In genomic region chr1:137225418-137225817, GRCm38 (mm10) we compare ENCODE assay signal across 8 mouse cellular contexts.
DNase-seq lines count a peak whose midpoint lies in the region; ATAC-seq and TF ChIP-seq lines count a peak whose summit lies in the region.

No protein-coding gene starts in this region.

- ATAC-seq in forebrain, embryonic 14.5 days = peak; percentile 77
- ATAC-seq in megakaryocyte-erythroid progenitor cell, adult 5-6 weeks (replicated peaks; ENCODE audit: low FRiP score, low TSS enrichment, poor library complexity, severe bottlenecking) = peak; percentile 65; the same call in 1 of the 2 replicates
- ATAC-seq in stomach, postnatal 0 days (ENCODE audit: low FRiP score, low TSS enrichment) = no peak

- no peak overlapping the region for H3K9ac ChIP-seq in heart, adult 2 months (ENCODE audit: low read depth, low read length)
- no peak overlapping the region for H3K9ac ChIP-seq in forebrain, embryonic 14.5 days (ENCODE audit: low read length)
- H3K9ac ChIP-seq in stomach, postnatal 0 days (ENCODE audit: low read length) = no peak overlapping the region

- WGBS in heart, adult 2 months = 37% methylated on average over 3 of the region's 3 CpGs
- 27% methylated on average over 3 of the region's 3 CpGs for WGBS in forebrain, embryonic 14.5 days
- WGBS in large intestine, adult 2 months = 35% methylated on average over 3 of the region's 3 CpGs
- WGBS in stomach, postnatal 0 days = 25% methylated on average over 3 of the region's 3 CpGs

- H3K9me3 ChIP-seq in forebrain, embryonic 14.5 days (replicated peaks; ENCODE audit: control insufficient read depth, low read length) = no peaks in the 10 kb centered on the region
- H3K9me3 ChIP-seq in stomach, postnatal 0 days (ENCODE audit: control insufficient read depth, low read length) = no peaks in the 10 kb centered on the region

- H3K4me3 ChIP-seq in heart, adult 2 months = no peak overlapping the region
- H3K4me3 ChIP-seq in forebrain, embryonic 14.5 days (ENCODE audit: low read depth, low read length) = no peak overlapping the region
- H3K4me3 ChIP-seq in stomach, postnatal 0 days (ENCODE audit: low read depth, low read length) = no peak overlapping the region

- H3K4me1 ChIP-seq in heart, adult 2 months (ENCODE audit: control insufficient read depth, insufficient read depth, low read length) = no peaks in the 10 kb centered on the region
- H3K4me1 ChIP-seq in forebrain, embryonic 14.5 days (ENCODE audit: control insufficient read depth, insufficient read depth, low read length) = peaks cover 8% of the 10 kb centered on the region; the same call in 1 of the 2 replicates
- H3K4me1 ChIP-seq in stomach, postnatal 0 days (replicated peaks; ENCODE audit: control insufficient read depth, insufficient read depth) = no peaks in the 10 kb centered on the region

- peak; percentile 78 for TF ChIP-seq CTCF in heart, adult 2 months (IDR thresholded peaks at IDR 0.05)
- peak; percentile 86 for TF ChIP-seq CTCF in stomach, postnatal 0 days (IDR thresholded peaks at IDR 0.05; ENCODE audit: low read depth)

- no peaks in the 10 kb centered on the region for H3K36me3 ChIP-seq in heart, adult 2 months (ENCODE audit: control insufficient read depth, insufficient read depth, low read length)
- no peaks in the 10 kb centered on the region for H3K36me3 ChIP-seq in forebrain, embryonic 14.5 days (ENCODE audit: control insufficient read depth, insufficient read depth, low read length)
- H3K36me3 ChIP-seq in stomach, postnatal 0 days (ENCODE audit: control insufficient read depth, insufficient read depth, low read length) = no peaks in the 10 kb centered on the region

- TF ChIP-seq EP300 in heart, adult 2 months (IDR thresholded peaks at IDR 0.05; ENCODE audit: insufficient read depth, low read depth, low read length) = no peak
- TF ChIP-seq EP300 in stomach, postnatal 0 days (optimal IDR thresholded peaks at IDR 0.05) = no peak

- no peaks in the 10 kb centered on the region for H3K79me2 ChIP-seq in heart, adult 2 months (replicated peaks; ENCODE audit: control insufficient read depth, insufficient read depth, low read length)

- intact Hi-C loops in heart, adult 2 months (cut with DNase I) = loop anchor here (1.0 to 10.0 kb wide), 2 partner anchors 501 to 674 kb away; no protein-coding TSS in a partner anchor

- no peak overlapping the region for H3K27ac ChIP-seq in heart, adult 2 months
- H3K27ac ChIP-seq in forebrain, embryonic 14.5 days (ENCODE audit: low read depth, low read length) = no peak overlapping the region
- H3K27ac ChIP-seq in stomach, postnatal 0 days (replicated peaks) = no peak overlapping the region

- no peak for DNase-seq in heart, adult 2 months
- no peak for DNase-seq in heart, adult 8-10 months (ENCODE audit: low spot score)
- peak; percentile 30 for DNase-seq in MN1 (ENCODE audit: low spot score)
- DNase-seq in forebrain, embryonic 14.5 days (ENCODE audit: low spot score) = peak; percentile 89
- peak; percentile 18 for DNase-seq in large intestine, adult 2 months (ENCODE audit: low read depth, low spot score)
- DNase-seq in stomach, postnatal 0 days (ENCODE audit: low spot score) = no peak
- no peak for DNase-seq in gastrocnemius, postnatal 25 days

- no peak for TF ChIP-seq POLR2A in heart, adult 2 months (IDR thresholded peaks at IDR 0.05; ENCODE audit: insufficient read depth, low read depth, low read length)

- no peak overlapping the region for H3K4me2 ChIP-seq in forebrain, embryonic 14.5 days (ENCODE audit: low read length)
- H3K4me2 ChIP-seq in stomach, postnatal 0 days (replicated peaks; ENCODE audit: low read depth) = no peak overlapping the region

- H3K27me3 ChIP-seq in heart, adult 2 months (ENCODE audit: control insufficient read depth, insufficient read depth, low read length) = no peaks in the 10 kb centered on the region
- no peaks in the 10 kb centered on the region for H3K27me3 ChIP-seq in forebrain, embryonic 14.5 days (replicated peaks; ENCODE audit: control insufficient read depth, insufficient read depth, low read length)
- no peaks in the 10 kb centered on the region for H3K27me3 ChIP-seq in stomach, postnatal 0 days (ENCODE audit: control insufficient read depth, insufficient read depth, low read length)

Comparison
In these comparisons a context has a peak if more than half of its experiments do, and no peak if none do; other contexts are left out.
1. DNase-seq: peak in MN1 (single experiment), forebrain, embryonic 14.5 days (single experiment) and large intestine, adult 2 months (single experiment); none in heart, adult 2 months (0 of 2), heart, adult 8-10 months (single experiment), stomach, postnatal 0 days (single experiment) and gastrocnemius, postnatal 25 days (single experiment).